Mouse (Mus musculus): Measurements from ENCODE around the gene Cd247. TPM values are rescaled to one million over a fixed set of nuclear protein-coding genes. Genes with fewer than 3 reads are reported as not detected.

Gene Cd247
- polyA plus RNA-seq, 1 experiment from 2014 or later: 2.2 TPM

GRCm38 (mm10) chr1:165908806-165909205, 120.3 kb downstream of the Cd247 start:
- H3K27me3 ChIP-seq: no peaks in the 10 kb centered on the region
- peaks cover 50% of the 10 kb centered on the region for H3K36me3 ChIP-seq
- no peak overlapping the region for H3K4me3 ChIP-seq (replicated peaks)
- WGBS: 50% methylated on average over 3 of the region's 3 CpGs
- no peak for ATAC-seq
- H3K27ac ChIP-seq: no peak overlapping the region
- no peak overlapping the region for H3K9ac ChIP-seq (replicated peaks)
- no peak overlapping the region for H3K4me2 ChIP-seq (replicated peaks)
- H3K9me3 ChIP-seq: no peaks in the 10 kb centered on the region
- peaks cover 5% of the 10 kb centered on the region; the same call in 1 of the 2 replicates for H3K4me1 ChIP-seq (replicated peaks)

- Histone ChIP-seq H3K4me1 (replicated peaks) (peaks cover 11% of the 10 kb centered on the region), H3K36me3 (peaks cover 47% of the 10 kb centered on the region), H3K27ac (no peak overlapping the region), H3K4me3 (replicated peaks) (no peak overlapping the region), H3K4me2 (replicated peaks) (no peak overlapping the region), H3K9ac (replicated peaks) (no peak overlapping the region), H3K9me3 (no peaks in the 10 kb centered on the region), H3K27me3 (no peaks in the 10 kb centered on the region)
- ATAC-seq: no peak
- WGBS: 94% methylated on average over 3 of the region's 3 CpGs
These were observed 121.0 kb downstream of the Cd247 start for GRCm38 (mm10) chr1:165909471-165909870.

- peaks cover 14% of the 10 kb centered on the region for H3K4me1 ChIP-seq (replicated peaks)
- no peak overlapping the region for H3K4me3 ChIP-seq (replicated peaks)
- peak overlapping the region; percentile 76 for H3K27ac ChIP-seq
- H3K9ac ChIP-seq (replicated peaks): no peak overlapping the region
- no peaks in the 10 kb centered on the region for H3K27me3 ChIP-seq
- ATAC-seq: peak; percentile 86
- peaks cover 29% of the 10 kb centered on the region for H3K36me3 ChIP-seq
- no peak overlapping the region for H3K4me2 ChIP-seq (replicated peaks)
- WGBS: 54% methylated on average over 2 of the region's 2 CpGs
- no peaks in the 10 kb centered on the region for H3K9me3 ChIP-seq
These were observed 125.4 kb downstream of the Cd247 start for GRCm38 (mm10) chr1:165913720-165914415.

GRCm38 (mm10) chr1:165914416-165914801, 125.9 kb downstream of the Cd247 start:
- 53% methylated on average over 2 of the region's 2 CpGs for WGBS
- Histone ChIP-seq H3K27me3 (no peaks in the 10 kb centered on the region), H3K4me2 (replicated peaks) (no peak overlapping the region; the same call in 1 of the 2 replicates), H3K27ac (peak overlapping the region; percentile 76), H3K4me1 (replicated peaks) (peaks cover 14% of the 10 kb centered on the region), H3K9ac (replicated peaks) (no peak overlapping the region), H3K36me3 (peaks cover 25% of the 10 kb centered on the region), H3K9me3 (no peaks in the 10 kb centered on the region), H3K4me3 (replicated peaks) (no peak overlapping the region)
- ATAC-seq: no peak

GRCm38 (mm10) chr1:165921026-165921425, 132.5 kb downstream of the Cd247 start:
- H3K4me3 ChIP-seq (replicated peaks): no peak overlapping the region
- H3K36me3 ChIP-seq: peaks cover 10% of the 10 kb centered on the region
- H3K9ac ChIP-seq (replicated peaks): no peak overlapping the region
- H3K4me2 ChIP-seq (replicated peaks): no peak overlapping the region
- H3K9me3 ChIP-seq: no peaks in the 10 kb centered on the region
- H3K27me3 ChIP-seq: no peaks in the 10 kb centered on the region
- H3K27ac ChIP-seq: no peak overlapping the region
- WGBS: 78% methylated on average over 3 of the region's 3 CpGs
- ATAC-seq: no peak
- no peaks in the 10 kb centered on the region for H3K4me1 ChIP-seq (replicated peaks)

GRCm38 (mm10) chr1:165922488-165922887, 134.0 kb downstream of the Cd247 start:
- no peaks in the 10 kb centered on the region for H3K4me1 ChIP-seq (replicated peaks)
- no peak overlapping the region for H3K4me3 ChIP-seq (replicated peaks)
- 64% methylated on average over 1 of the region's 1 CpGs for WGBS
- H3K27ac ChIP-seq: no peak overlapping the region
- no peaks in the 10 kb centered on the region for H3K9me3 ChIP-seq
- ATAC-seq: no peak
- H3K36me3 ChIP-seq: no peaks in the 10 kb centered on the region
- H3K9ac ChIP-seq (replicated peaks): no peak overlapping the region
- no peaks in the 10 kb centered on the region for H3K27me3 ChIP-seq
- H3K4me2 ChIP-seq (replicated peaks): no peak overlapping the region

- no peaks in the 10 kb centered on the region for H3K27me3 ChIP-seq
- H3K27ac ChIP-seq: no peak overlapping the region
- 90% methylated on average over 2 of the region's 2 CpGs for WGBS
- no peaks in the 10 kb centered on the region for H3K36me3 ChIP-seq
- no peaks in the 10 kb centered on the region for H3K9me3 ChIP-seq
- H3K9ac ChIP-seq (replicated peaks): no peak overlapping the region
- H3K4me1 ChIP-seq (replicated peaks): peaks cover under 1% of the 10 kb centered on the region; the same call in 1 of the 2 replicates
- no peak overlapping the region for H3K4me3 ChIP-seq (replicated peaks)
- H3K4me2 ChIP-seq (replicated peaks): no peak overlapping the region
- ATAC-seq: no peak
These were observed 136.7 kb downstream of the Cd247 start for GRCm38 (mm10) chr1:165925207-165925606.

Other genes with a start within 250 kb of the Cd247 start
- 135 and 147 TPM in 2 replicates for gene Mpzl1, start 154.1 kb upstream of the Cd247 start, polyA plus RNA-seq (2015; fragmentation: Nextera tagmentation; extraction: Ambion mirVana)
- 8.0 and 8.3 TPM in 2 replicates for gene Rcsd1, start 78.9 kb upstream of the Cd247 start, polyA plus RNA-seq (2015; fragmentation: Nextera tagmentation; extraction: Ambion mirVana)
- 21.7 and 23.8 TPM in 2 replicates for gene Creg1, start 24.9 kb upstream of the Cd247 start, polyA plus RNA-seq (2015; fragmentation: Nextera tagmentation; extraction: Ambion mirVana)
- 26.0 and 27.7 TPM in 2 replicates for gene Pou2f1, start 214.0 kb downstream of the Cd247 start, polyA plus RNA-seq (2015; fragmentation: Nextera tagmentation; extraction: Ambion mirVana)

All from midbrain, embryonic 13.5 days (tissue).